Mouse (Mus musculus) kidney, adult 11 months (tissue): ENCODE data around the gene Nfam1.
A peak's percentile ranks its signal among the peaks of the same experiment; 100 is the strongest.

ENCODE experiments used
- DNase-seq: peaks from one replicate; pipeline ENCODE4 v3.0.0; 2022

Gene Nfam1

DNA sequence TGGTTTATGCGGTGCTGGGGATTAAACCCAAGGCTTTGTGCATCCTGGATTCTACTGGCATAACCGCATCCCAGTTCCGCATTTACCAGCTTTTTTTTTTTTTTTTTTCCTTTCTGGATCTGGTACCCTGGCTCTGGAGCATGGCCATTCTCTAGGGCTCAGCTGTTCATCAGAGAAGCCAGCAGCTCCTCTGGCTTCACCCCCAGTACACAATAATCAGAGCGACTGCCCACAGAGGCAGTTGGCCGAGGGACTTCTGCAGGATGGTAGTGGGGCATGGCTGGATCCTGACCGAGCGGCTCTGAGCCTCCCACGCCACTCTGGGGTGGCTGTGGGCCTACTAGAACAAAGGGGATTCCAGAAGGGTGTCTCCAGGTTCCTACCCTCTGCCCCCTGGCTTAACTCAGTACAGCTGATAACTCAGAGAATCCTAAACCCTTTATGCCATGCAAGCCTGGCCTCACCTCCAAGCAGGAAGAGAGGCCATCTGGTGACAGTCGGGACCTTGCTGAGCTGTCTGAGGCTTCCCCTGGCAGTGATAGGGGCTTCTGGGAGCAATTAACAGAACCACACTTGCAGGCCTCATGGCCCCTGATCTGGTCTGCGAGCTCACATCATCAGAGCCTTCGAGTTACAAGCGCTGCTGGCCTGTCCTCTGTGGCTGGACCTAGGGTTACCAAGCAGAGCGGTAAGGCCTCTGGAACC lies 40.9 kb downstream of the Nfam1 start:
- DNase-seq: no peak

DNA sequence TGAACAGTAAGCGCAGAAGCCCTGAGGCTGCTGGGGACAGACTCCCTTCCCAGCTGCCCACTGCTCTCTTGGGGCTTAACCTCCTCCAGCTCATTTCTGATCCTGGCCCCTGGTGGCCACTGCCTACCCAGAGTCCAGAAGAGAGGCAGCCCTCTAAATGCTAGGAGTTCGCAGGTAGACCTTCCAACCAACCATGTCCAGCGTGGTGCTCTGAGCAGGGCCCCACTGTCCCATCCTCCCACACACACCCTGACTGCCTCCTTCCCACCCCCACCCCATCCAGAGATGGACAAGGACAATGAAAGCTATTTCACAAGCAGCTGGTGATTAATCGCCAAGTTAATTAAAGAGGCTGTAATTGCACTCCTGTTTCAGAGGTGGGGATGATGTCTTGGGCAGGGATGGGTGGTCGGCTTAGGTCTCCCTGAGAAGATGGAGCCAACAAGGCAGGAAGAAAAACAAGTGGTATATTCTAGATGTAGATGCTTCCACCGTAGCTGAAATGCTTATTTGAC lies 43.9 kb downstream of the Nfam1 start:
- no peak for DNase-seq

DNA sequence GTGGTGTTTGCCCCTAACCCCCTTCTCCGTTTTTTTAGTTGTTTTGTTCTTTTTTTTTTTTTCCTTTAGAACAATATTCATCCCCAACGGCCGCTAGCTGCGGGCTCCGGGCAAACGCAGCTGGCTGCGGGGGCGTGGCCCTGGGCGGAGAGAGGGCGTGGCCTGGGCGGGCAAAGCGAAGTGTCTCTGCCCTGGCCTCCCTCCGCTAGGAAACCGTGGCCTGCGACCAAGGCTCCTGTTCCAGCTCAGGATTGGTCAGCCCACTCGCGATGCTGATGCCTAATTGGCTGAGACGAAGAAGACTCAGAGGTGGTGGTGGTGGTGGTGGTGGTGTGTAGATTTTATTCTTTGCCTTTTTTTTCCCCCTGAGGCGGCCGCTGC lies 45.4 kb downstream of the Nfam1 start, which contains the start of gene Tcf20:
Tcf20 (minus strand) TSS at position 141 of the 381 bp plus-strand sequence.
- DNase-seq: peak; percentile 86

DNA sequence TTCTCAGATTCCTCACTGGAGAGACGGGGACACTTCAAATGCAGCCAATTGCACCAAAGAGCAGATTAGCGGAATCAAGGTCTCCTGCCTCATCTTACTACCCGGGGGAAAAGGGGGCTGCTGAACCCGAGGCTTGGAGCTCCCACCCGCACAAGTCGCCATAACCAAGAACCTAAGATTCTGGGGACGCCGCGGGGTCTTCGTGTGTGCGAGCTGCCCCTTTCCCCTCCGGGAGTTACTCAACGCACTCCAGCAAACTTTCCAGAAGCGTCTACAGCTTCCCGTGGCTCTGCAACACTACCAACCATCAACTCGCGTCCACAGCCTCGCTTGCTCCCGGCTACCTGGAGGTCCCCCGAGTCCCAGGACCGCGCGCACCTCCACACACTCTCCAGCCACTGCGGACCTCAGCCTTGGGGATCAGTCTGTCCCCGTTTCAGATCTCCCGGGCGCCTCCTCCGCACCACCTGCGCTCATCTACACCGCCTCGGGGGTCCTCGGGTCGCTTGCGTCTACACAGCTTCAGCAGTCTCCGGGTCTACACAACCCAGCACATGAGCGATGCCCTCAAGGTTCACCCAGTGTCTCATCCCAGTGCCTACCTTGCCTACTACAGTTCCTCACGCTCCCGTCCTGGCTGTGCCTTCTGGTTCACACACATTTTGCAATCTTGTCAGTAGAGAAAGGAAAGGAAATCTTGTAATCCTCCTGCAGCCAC lies 45.9 kb downstream of the Nfam1 start:
- peak; percentile 16 for DNase-seq

DNA sequence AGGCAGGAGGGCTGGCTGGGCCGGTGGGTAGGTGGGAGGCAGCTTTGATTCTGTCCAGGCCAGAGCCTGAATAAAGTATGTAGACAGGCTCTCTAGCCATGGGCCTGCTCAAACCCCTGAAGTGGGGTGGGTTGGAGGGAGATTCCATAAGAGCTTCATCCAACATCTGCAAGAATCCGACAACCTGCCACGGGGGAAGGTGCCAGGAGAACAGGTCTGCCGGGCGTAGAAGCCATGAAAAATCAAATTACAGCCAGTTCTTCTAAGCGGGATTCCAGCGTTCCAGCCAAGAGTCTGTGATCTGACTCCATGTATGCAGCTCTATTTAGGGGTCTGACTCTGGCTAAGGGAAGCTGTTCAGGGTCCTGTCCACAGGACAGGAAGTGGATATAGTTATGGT lies 48.5 kb downstream of the Nfam1 start:
- DNase-seq: no peak

DNA sequence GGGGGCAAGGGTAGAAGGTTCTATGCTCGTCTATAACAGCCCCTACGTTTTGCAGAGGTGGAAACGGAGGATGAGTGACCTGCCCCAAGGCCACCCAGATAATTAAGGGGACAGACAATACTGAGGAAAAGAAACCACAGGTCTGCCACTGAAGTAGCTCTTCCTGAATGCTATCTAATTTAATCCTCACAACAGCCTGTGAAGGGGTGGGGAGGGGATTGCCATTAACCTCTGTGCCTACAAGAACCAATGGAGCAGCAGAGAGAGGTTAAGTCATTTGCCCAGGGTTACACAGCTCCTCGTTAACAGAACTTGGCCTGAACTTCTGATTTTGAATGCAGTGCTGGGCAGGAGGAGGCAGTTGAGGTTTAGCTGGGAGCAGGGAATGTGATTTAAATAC lies 49.0 kb downstream of the Nfam1 start:
- no peak for DNase-seq

DNA sequence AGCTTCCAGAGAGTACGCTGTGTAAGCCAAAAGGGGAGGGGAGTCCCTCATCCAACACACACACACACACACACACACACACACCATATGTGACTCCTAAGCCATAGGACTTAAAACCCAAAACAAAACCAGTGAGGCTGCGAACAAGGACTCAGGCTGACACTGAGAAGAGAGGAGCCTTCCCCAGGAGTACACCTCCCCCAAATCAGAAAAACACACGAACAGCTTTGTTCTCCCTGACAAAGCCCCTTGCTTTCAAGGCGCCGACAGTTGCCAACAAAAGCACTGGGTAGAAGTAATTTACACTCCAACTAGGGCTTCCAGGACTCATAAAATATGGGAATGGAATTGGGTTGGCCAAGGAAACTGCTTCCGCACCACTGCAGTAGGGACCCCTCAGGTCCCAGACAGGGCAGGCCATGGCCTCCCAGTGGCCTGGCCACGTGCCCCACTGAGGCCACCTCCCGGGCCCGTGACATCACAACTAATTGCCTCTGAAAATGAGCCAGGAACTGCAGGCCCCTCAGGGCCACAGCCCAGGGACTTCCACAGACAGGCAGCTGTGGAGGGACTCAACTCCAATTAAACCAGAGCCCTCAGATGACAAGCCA lies 49.6 kb downstream of the Nfam1 start:
- peak; percentile 22 for DNase-seq

DNA sequence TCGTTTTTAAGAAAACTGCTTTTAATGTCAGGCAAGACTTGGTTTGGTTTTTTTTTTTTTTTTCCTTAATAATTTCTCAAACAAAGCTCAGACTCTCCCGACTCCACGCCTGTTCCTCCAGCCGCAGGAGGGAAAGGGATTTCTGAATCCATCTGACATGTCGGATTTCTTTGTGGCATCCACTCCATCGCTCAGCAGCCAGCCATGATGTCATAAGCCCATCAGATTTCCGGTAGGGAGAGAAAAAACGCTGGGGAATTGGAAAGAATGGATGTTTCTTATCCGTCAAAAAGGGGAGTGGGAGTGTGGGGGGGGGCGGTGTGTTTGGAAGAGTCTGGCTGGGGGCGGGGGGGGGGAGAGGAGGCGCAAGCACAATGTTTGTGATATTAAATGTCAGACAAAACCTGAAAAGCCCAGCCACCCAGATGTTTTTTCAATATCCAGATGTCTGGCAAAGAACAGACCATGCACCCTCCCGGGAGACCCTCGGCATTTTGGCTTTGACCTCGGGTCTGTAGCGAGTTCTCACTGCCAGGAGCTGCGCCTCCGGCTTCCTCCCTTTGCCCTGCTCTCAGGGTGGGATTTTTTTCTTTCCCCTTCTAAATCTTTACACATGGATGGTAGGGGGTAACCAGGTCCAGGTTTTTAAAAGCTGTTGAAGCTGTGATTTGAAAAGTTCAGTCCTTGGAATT lies 50.2 kb downstream of the Nfam1 start:
- DNase-seq: no peak

DNA sequence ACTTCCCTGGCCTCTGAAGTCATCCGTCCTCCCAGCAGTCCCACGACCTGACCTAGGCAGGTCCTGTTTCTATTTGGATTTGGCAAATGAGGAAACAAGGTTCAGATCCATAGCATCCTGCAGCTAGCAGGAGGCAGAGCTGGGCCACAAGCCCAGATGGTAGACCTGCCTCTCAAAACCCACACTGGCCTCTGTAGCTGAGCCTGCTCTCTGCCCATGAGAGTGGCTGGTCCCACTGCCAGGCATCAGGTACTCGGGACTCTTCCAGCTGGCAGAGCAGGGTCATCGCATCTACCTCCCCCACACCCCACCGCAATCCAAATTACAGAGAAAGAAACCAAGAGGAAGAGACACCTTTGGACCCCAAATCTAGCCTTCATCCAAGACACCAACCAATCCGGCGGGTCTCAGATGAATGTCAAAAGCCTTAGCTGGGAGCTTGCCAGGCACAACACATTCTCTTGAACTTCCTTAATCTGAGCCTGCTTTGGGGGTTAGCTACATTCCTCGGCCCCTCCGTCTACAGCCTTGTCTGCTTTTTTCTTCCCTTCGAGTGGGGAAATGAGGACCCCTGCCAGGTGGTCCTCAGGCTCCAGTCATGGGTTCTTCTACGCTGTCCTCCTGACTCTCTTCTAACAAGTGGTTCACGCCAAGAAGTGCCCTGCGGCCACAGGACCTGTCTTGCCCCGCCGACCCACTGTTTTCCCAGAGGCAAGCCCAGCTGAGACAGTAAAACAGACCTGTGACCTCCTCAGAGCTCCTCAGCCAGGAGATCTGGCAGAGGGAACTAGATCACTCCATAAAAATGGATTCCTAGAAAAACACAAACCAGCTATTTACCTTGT lies 51.2 kb downstream of the Nfam1 start:
- DNase-seq: no peak

DNA sequence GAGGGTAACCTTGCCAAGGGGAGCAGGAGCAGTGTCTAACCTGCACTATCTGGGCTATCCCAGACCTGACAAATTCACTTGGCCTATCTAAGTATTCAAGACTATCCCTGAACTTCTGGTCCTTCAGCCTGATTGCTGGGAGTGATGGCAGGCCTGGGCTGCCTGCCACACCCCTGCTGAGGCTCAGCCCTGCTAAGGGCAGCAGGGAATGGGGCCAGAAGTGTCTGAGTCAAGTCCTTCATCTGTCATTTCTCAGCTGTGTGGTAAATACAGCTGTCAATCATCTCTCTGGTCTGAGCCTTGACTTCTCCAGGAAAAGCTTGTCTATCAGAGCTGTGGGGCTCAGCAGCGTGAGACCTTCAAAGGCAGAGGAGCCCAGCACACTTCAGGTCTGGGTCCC lies 53.6 kb downstream of the Nfam1 start:
- no peak for DNase-seq

DNA sequence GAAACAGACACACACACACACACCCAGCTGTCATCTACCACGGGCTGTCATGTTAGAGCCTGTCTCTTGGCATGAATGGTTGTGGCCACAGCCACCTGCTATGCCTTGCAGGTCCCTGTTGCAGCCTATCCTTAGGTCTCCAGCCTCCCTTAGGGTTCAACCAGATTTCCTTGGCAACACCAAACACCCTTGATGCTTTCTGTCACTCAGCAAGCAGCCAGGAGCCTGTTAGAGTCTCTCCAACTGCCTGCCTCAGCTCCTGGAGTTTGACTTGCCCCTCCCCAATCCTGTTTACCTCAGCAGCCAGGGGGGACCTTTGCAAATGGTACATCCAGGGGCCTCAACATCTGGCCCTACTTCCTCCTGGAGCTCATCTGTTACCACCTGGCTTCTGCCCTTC lies 58.6 kb downstream of the Nfam1 start:
- no peak for DNase-seq

DNA sequence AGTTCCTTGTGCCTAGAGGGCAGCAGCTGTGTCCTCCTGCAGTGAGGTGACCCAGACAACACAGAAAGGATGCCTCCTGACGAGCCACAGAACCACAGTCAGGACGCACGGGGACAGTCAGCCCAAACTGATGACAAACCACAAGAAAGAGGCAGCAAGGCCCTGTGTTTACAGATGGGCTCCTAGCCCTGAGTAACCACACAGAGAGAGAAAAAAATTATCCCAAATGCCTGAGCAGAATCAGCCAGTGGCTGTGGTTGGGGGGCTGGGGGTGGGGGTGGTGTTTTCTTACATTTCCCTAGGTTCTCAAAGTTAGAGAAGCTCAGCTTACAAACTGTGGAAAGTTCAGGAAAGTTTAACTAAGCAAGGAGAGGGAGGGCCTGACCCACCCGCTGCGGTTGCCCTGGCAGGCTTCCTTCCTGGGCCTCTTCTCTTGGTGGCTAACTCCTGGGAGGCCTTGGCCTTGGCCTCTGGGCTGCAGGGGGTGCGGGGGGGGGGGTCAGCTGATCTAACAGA lies 63.8 kb downstream of the Nfam1 start:
- no peak for DNase-seq

DNA sequence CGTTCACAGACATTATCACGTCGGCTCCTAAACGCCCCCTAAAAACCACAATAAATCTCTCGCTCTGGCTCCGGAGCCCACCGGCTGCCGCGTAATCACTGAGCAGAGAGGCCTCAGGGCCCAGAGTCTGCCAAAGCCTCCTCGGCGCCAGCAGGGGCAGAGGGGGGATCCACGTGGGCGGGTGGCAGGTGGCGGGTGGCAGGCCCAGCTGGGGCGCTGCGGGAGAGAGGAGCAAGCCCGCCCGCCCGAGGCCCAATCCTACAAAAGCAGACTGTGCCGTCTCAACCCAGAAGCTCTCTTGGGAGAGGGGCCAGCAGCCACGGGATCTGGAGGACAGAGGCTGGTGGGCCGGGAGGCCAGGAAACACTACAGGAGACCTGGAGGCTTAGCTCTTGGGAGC lies 64.7 kb downstream of the Nfam1 start:
- DNase-seq: no peak

DNA sequence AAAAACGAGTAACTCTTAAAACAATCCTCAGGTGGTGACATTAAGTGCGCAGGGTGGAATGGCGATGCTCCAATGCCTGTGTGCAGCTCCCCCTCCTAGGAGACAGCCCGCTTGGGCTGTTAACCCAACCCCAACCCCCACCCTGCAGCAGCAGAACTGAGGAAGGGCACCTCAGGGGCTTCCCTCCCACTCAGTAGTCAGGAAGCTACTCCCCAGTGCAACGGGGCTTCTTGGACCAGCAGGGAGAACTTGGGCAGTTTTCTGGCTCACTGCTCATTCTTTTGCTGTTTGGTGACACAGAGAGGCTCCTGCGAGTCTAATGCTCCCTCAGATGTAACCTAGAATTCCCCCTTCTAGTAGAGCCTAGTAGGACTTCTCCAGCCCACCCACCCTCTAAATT lies 65.2 kb downstream of the Nfam1 start:
- DNase-seq: no peak

DNA sequence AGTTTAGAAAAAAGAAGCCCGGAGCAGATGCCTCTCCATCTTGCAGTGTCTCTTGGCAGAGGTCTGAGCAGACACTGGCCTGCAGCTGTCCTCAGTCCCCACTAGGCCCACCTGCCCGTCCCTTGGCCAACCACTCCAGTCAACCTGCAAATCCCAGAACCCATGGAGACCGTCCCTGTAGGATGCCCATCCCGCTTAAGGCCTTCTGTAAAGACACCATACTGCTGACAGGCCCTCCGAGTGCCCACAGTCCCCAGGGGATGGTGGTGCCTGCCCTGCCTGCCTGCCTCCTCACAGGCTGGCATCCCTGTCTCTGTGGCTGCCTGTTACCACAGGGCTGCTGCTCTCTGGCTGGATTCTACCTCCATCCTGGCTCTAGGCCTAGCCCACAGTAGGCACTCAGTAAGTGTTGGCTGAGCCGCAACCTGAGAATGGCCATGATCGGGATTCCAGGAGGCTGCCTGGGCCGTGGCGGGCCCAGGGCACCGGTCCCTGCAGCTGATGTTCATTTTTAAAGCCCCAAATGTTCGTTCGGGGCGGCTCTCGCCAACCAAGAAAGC lies 68.8 kb downstream of the Nfam1 start:
- DNase-seq: no peak

DNA sequence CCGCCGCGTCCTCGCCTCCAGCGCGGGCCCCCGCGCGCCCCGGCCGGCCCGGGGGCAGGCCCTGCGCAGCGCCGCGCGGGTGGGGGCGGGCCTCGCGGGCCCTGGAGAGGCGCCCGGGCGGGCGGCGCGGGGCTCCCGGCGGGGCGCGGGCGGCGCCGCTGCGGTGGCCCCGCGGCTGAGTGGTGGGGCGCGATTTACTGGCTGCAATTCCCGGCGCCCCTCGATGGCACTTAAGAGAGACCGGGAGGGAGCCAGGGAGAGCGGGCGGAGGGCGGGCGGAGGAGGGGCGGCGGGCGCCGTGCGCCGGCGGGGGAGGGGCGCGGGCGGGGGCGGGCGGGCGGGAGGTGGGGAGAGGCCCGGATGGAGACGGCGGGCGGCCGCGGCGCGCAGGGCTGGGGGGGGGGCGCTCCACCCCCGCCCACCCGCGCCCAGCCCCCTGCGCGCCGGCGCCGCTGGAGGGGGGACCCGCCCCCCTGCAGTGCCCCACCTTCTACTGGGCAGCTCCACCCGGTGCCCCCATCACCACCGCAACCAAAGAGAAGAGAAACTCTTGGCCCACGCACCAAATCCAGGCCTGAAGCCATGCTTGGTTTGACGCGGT lies 69.5 kb downstream of the Nfam1 start:
- no peak for DNase-seq

DNA sequence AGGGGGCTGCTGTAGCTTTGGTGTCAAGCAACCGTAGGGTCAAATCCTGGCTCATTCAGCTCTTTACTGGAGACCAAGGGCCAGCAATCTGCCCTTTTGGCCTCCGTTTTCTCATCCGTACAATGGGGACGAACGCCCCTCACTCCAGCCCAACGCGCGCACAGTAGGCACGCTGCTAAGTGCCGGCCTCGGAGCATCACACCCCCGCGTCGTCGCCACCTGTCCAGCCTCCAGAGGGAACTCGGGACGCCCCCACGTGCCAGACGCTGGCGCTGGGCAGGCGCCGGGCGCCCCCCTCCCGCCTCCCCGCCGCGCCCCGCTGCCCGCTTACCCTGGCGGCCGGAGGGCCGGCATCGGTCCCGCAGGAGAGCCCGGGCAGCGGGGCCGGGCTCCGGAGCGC lies 70.0 kb downstream of the Nfam1 start:
- DNase-seq: no peak

DNA sequence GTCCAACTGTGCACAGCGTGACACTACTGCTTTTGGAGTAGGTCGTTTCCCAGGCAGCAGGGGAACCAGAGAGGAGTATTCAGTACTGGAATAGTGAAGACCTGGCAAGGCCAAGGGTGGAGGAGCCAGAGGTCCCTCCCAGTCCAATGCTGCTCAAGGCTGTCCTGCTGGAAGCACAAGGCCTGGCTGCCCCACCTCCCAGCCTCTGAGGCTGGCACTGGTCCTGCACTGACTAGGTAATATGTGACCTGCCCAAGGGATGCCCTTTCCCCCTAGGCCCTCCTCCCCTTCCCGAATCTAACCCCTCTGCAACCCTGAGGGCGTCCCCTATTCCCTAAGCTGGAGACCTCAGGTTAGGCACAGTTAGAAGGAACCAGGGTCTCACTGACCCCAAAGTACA lies 70.6 kb downstream of the Nfam1 start:
- DNase-seq: peak; percentile 49

DNA sequence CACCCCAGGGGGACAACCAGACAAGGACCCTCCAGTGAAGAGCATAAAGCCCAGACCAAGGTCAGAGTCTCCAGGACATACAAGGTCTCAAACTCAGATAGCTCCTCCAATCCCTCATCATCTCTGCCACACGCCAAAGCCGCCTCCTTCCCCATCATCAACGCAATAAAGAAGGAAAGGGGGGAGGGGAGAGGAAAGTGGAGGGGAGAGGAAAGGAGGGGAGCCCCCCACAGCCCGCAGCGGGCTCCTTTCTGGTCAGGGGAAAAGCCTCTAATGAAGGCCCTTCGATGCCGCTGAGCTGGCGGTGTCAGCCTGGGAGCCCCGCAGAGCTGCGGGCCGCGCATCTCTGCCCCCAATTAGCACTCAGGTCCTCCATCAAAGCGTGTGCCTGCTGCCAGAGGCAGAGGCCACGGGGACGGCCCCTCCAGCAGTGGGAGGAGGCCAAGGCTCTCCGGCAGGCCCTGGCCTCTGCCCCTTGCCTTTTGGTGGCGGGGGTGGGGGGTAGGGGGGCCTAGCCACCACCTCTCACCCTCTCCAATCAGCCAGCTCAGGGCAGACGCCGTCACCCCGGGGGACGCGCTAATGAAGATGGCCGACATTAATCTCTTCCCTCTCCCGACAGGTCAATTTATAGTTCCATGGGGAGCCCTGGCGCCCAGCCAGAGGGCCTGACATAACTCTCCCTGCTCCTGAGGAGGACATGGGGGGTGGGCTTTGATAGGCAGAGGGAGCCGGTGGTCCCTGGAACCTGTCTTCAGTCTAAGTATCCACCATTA lies 72.1 kb downstream of the Nfam1 start:
- no peak for DNase-seq

DNA sequence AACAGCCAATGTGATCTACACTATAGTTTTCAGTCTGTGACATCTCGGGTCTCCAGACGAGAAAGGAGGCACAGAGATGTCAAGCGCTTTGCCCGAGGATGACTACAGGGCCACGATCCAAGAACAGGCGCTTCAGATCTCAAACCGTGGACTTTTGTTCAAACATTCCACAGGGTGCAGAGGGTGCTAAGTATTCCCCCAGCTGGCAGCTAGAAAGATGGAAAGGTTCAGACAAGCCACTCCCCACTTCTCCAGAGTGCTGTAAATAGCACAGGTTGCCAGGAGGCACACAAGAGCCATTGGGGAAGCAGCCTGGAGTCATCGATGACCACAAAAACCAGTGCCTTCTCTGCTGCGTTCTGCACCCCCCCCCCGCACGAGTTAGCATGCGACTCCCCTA lies 74.0 kb downstream of the Nfam1 start:
- peak; percentile 11 for DNase-seq

DNA sequence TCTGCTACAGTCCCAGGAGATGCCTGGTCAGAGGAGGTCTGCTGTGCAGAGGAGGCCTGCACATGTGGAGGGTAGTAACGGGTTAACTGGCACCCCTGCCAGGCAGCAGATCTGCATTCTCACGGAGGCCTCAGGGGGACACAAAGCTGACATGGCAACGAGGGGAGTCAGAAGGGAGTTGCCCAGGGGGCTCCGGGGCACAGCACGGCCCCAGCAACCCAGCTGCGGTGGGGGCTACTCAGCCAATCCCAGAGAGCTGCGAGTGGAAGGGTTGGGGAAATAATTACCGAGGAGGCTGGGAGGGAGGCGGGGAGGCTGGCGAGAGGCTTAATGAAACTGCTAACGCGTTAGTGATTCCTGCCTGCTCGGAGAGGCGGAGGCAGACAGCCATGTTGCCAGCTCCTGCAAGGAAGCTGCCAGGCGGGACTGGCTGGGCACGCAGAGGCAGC lies 74.8 kb downstream of the Nfam1 start:
- peak; percentile 29 for DNase-seq
